Mouse (Mus musculus): ENCODE data around the gene Ccr5. TPM values are rescaled to one million over a fixed set of nuclear protein-coding genes. Genes with fewer than 3 reads are reported as not detected.

Gene Ccr5
- total and polyA plus RNA-seq, 3 experiments, result 0.86 to 2.1 (median 1.2) TPM

DNA sequence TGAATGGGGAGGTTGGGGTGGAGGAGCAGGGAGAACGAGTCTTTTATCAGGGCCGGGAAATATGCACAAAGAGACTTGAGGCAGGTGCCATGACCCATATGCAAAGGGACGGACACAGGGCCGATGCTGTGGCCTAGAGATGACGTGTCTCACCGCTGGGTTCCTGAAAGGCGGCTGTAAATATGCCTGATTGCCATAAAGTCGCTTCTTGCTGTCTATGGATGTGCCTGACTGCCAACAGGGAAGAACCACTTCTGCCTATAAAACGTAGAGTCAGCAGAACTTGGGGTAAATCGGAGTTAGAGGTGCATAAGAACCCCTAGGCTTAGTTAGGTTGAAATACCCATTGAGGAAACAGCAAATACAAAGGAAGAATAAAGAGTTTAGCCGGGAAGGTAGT lies 4.2 kb downstream of the Ccr5 start:
- dilution Hi-C loops (cut with MboI; ENCODE audit: extremely low pct_ligation_motif_present, extremely low pct_unique_long_range_greater_than_20kb, low sequenced_read_pairs), result no loop called here

DNA sequence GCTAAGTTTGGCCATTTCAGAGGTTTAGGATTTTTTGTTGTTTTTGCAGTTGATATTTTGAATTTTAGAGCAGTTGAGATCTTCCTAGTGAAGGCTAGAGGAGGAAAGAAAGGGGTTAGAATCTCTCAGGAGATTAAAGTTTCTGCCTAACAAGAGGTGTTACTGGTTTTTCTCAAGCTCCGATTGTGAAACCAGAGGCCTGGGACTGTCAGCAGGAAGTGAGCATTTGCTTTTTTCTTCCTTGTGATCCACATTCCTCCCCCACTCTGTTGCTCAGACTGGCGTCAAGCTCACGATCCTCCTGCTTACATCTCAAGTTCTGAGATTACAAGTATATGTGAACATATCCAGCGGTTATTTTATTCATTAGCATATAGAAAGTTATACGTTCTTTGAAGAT lies 5.0 kb downstream of the Ccr5 start:
- peak overlapping the region; percentile 95 for H3K9ac ChIP-seq (ENCODE audit: insufficient read depth, low read depth)
- no peaks in the 10 kb centered on the region for H3K27me3 ChIP-seq (replicated peaks)
- dilution Hi-C loops (cut with MboI; ENCODE audit: extremely low pct_ligation_motif_present, extremely low pct_unique_long_range_greater_than_20kb, low sequenced_read_pairs) (no loop called here), in situ Hi-C loops (cut with MboI; ENCODE audit: low pct_ligation_motif_present, low pct_unique_long_range_greater_than_20kb, low sequenced_read_pairs) (loop anchor here (5.0 kb wide), 1 partner anchor 89 kb away; no protein-coding TSS in a partner anchor)
- H3K4me2 ChIP-seq (ENCODE audit: insufficient read depth, low read depth, poor library complexity, severe bottlenecking), result peak overlapping the region; percentile 50
- no peak overlapping the region for H3K4me3 ChIP-seq (replicated peaks in 1 of 3; ENCODE audit: low read depth in 2 of 3, low read length in 2 of 3, poor library complexity in 1 of 3)
- no peak for DNase-seq (ENCODE audit: extremely low read depth)
- H3K27ac ChIP-seq (ENCODE audit: insufficient read depth, low read depth), result peak overlapping the region; percentile 83
- H3K9me3 ChIP-seq (replicated peaks; ENCODE audit: low read length), result no peaks in the 10 kb centered on the region
- peaks cover 0 to 41% of the 10 kb centered on the region in 2 experiments; a peak in 2 of 4 replicates for H3K4me1 ChIP-seq (ENCODE audit: control insufficient read depth in 1 of 2, insufficient read depth in 2 of 2)
- no peaks in the 10 kb centered on the region for H3K36me3 ChIP-seq (replicated peaks in 1 of 2; ENCODE audit: control insufficient read depth in 1 of 2, insufficient read depth in 1 of 2, low read length in 1 of 2)
- H3K79me2 ChIP-seq (replicated peaks; ENCODE audit: control insufficient read depth, extremely low read depth, insufficient read depth, poor library complexity, severe bottlenecking), result no peaks in the 10 kb centered on the region
- no peak for TF ChIP-seq PAX5 (IDR thresholded peaks at IDR 0.05; ENCODE audit: low read length)
- TF ChIP-seq USF2 (conservative IDR thresholded peaks at IDR 0.05; ENCODE audit: low read depth, low read length), result no peak
- TF ChIP-seq E2F4 (IDR thresholded peaks at IDR 0.05; ENCODE audit: insufficient replicate concordance, low read depth, low read length), result no peak
- no peak for TF ChIP-seq GABPA (IDR thresholded peaks at IDR 0.05; ENCODE audit: insufficient replicate concordance, low read depth, low read length)
- TF ChIP-seq KAT2A (IDR thresholded peaks at IDR 0.05; ENCODE audit: insufficient replicate concordance, low read length), result no peak
- 0 out of 2 replicates have a peak, but pooled peaks have one; percentile 55 for TF ChIP-seq EP300 (IDR thresholded peaks at IDR 0.05; ENCODE audit: low read length)
- no peak for TF ChIP-seq HCFC1 (IDR thresholded peaks at IDR 0.05; ENCODE audit: low read depth, low read length)
- TF ChIP-seq JUND (conservative IDR thresholded peaks at IDR 0.05; ENCODE audit: low read depth, low read length), result no peak
- TF ChIP-seq IRF4 (IDR thresholded peaks at IDR 0.05; ENCODE audit: low read depth, low read length), result peak; percentile 68; the same call in 1 of the 2 replicates
- peak; percentile 58 for TF ChIP-seq ZNF384 (IDR thresholded peaks at IDR 0.05; ENCODE audit: low read depth, low read length)
- TF ChIP-seq ELF1 (IDR thresholded peaks at IDR 0.05; ENCODE audit: low read depth, low read length), result 0 out of 2 replicates have a peak, but pooled peaks have one; percentile 39
- no peak for TF ChIP-seq TCF12 (IDR thresholded peaks at IDR 0.05; ENCODE audit: low read depth, low read length)
- TF ChIP-seq MYC (IDR thresholded peaks at IDR 0.05; ENCODE audit: low read depth, low read length), result no peak
- TF ChIP-seq POLR2A (IDR thresholded peaks at IDR 0.05; ENCODE audit: low read depth, low read length), result peak; percentile 43; the same call in 1 of the 2 replicates
- no peak for TF ChIP-seq NELFE (IDR thresholded peaks at IDR 0.05; ENCODE audit: low read depth, low read length)
- TF ChIP-seq ZMIZ1 (IDR thresholded peaks at IDR 0.05; ENCODE audit: low read depth, low read length), result no peak
- peak; percentile 29; the same call in 1 of the 2 replicates for TF ChIP-seq ETS1 (conservative IDR thresholded peaks at IDR 0.05; ENCODE audit: low read depth, low read length)
- peak; percentile 39; the same call in 1 of the 2 replicates for TF ChIP-seq CHD2 (IDR thresholded peaks at IDR 0.05; ENCODE audit: low read length)

More for the DNA sequence above, 4.2 kb downstream of the Ccr5 start:
- Histone ChIP-seq H3K27ac (ENCODE audit: insufficient read depth, low read depth) (peak overlapping the region; percentile 83), H3K4me3 (replicated peaks in 1 of 3; ENCODE audit: low read depth in 2 of 3, low read length in 2 of 3, poor library complexity in 1 of 3) (no peak overlapping the region), H3K9me3 (replicated peaks; ENCODE audit: low read length) (no peaks in the 10 kb centered on the region), H3K27me3 (replicated peaks) (no peaks in the 10 kb centered on the region), H3K4me2 (ENCODE audit: insufficient read depth, low read depth, poor library complexity, severe bottlenecking) (peak overlapping the region; percentile 50), H3K36me3 (replicated peaks in 1 of 2; ENCODE audit: control insufficient read depth in 1 of 2, insufficient read depth in 1 of 2, low read length in 1 of 2) (no peaks in the 10 kb centered on the region), H3K4me1 (ENCODE audit: control insufficient read depth in 1 of 2, insufficient read depth in 2 of 2) (peaks cover 0 to 48% of the 10 kb centered on the region in 2 experiments; a peak in 2 of 4 replicates), H3K79me2 (replicated peaks; ENCODE audit: control insufficient read depth, extremely low read depth, insufficient read depth, poor library complexity, severe bottlenecking) (no peaks in the 10 kb centered on the region), H3K9ac (ENCODE audit: insufficient read depth, low read depth) (peak overlapping the region; percentile 95)
- no peak for TF ChIP-seq USF2 (conservative IDR thresholded peaks at IDR 0.05; ENCODE audit: low read depth, low read length)
- no peak for TF ChIP-seq JUN (IDR thresholded peaks at IDR 0.05; ENCODE audit: insufficient read depth, low read depth, low read length)
- no peak for TF ChIP-seq MEF2A (IDR thresholded peaks at IDR 0.05; ENCODE audit: borderline replicate concordance, low read depth, low read length)
- TF ChIP-seq KAT2A (IDR thresholded peaks at IDR 0.05; ENCODE audit: insufficient replicate concordance, low read length), result no peak
- no peak for TF ChIP-seq RAD21 (IDR thresholded peaks at IDR 0.05; ENCODE audit: low read depth, low read length)
- TF ChIP-seq IRF4 (IDR thresholded peaks at IDR 0.05; ENCODE audit: low read depth, low read length), result no peak
- no peak for TF ChIP-seq SIN3A (IDR thresholded peaks at IDR 0.05; ENCODE audit: low read length)
- no peak for TF ChIP-seq CHD1 (IDR thresholded peaks at IDR 0.05; ENCODE audit: low read depth, low read length)
- no peak for TF ChIP-seq RCOR1 (conservative IDR thresholded peaks at IDR 0.05; ENCODE audit: low read depth, low read length)
- no peak for TF ChIP-seq POLR2AphosphoS2 (IDR thresholded peaks at IDR 0.05; ENCODE audit: low read depth, low read length)
- no peak for TF ChIP-seq E2F4 (IDR thresholded peaks at IDR 0.05; ENCODE audit: insufficient replicate concordance, low read depth, low read length)
- TF ChIP-seq TCF12 (IDR thresholded peaks at IDR 0.05; ENCODE audit: low read depth, low read length), result 0 out of 2 replicates have a peak, but pooled peaks have one; percentile 46
- TF ChIP-seq HCFC1 (IDR thresholded peaks at IDR 0.05; ENCODE audit: low read depth, low read length), result peak; percentile 73
- no peak for TF ChIP-seq UBTF (IDR thresholded peaks at IDR 0.05; ENCODE audit: low read depth, low read length)
- peak; percentile 82 for TF ChIP-seq TBP (conservative IDR thresholded peaks at IDR 0.05; ENCODE audit: low read depth, low read length)
- no peak for TF ChIP-seq PAX5 (IDR thresholded peaks at IDR 0.05; ENCODE audit: low read length)
- no peak for TF ChIP-seq MAZ (IDR thresholded peaks at IDR 0.05; ENCODE audit: low read depth, low read length)
- TF ChIP-seq ELF1 (IDR thresholded peaks at IDR 0.05; ENCODE audit: low read depth, low read length), result peak; percentile 61
- TF ChIP-seq MAX (IDR thresholded peaks at IDR 0.05; ENCODE audit: low read length), result peak; percentile 96
- no peak for TF ChIP-seq USF1 (IDR thresholded peaks at IDR 0.05; ENCODE audit: low read depth, low read length)
- TF ChIP-seq GABPA (IDR thresholded peaks at IDR 0.05; ENCODE audit: insufficient replicate concordance, low read depth, low read length), result no peak
- no peak for TF ChIP-seq EP300 (IDR thresholded peaks at IDR 0.05; ENCODE audit: low read length)
- TF ChIP-seq CHD2 (IDR thresholded peaks at IDR 0.05; ENCODE audit: low read length), result no peak
- no peak for TF ChIP-seq NELFE (IDR thresholded peaks at IDR 0.05; ENCODE audit: low read depth, low read length)
- no peak for TF ChIP-seq ZKSCAN1 (IDR thresholded peaks at IDR 0.05; ENCODE audit: borderline replicate concordance, low read depth, low read length)
- TF ChIP-seq POLR2A (IDR thresholded peaks at IDR 0.05; ENCODE audit: low read depth, low read length), result peak; percentile 60
- TF ChIP-seq MAFK (IDR thresholded peaks at IDR 0.05; ENCODE audit: insufficient replicate concordance, low read length), result peak; percentile 92
- TF ChIP-seq SMC3 (IDR thresholded peaks at IDR 0.05; ENCODE audit: low read depth, low read length), result no peak
- peak; percentile 26; the same call in 1 of the 2 replicates for TF ChIP-seq BHLHE40 (IDR thresholded peaks at IDR 0.05; ENCODE audit: low read depth, low read length)
- TF ChIP-seq ETS1 (conservative IDR thresholded peaks at IDR 0.05; ENCODE audit: low read depth, low read length), result no peak
- TF ChIP-seq ZNF384 (IDR thresholded peaks at IDR 0.05; ENCODE audit: low read depth, low read length), result no peak
- no peak for TF ChIP-seq JUND (conservative IDR thresholded peaks at IDR 0.05; ENCODE audit: low read depth, low read length)
- no peak for TF ChIP-seq MXI1 (IDR thresholded peaks at IDR 0.05; ENCODE audit: low read depth, low read length)
- no peak for TF ChIP-seq ZC3H11A (IDR thresholded peaks at IDR 0.05; ENCODE audit: low read depth, low read length)
- no peak for TF ChIP-seq CTCF (conservative IDR thresholded peaks at IDR 0.05 in 1 of 2, IDR thresholded peaks at IDR 0.05 in 1 of 2; ENCODE audit: low read depth in 2 of 2, low read length in 2 of 2)
- no peak for TF ChIP-seq NRF1 (IDR thresholded peaks at IDR 0.05; ENCODE audit: low read depth, low read length)
- TF ChIP-seq MYC (IDR thresholded peaks at IDR 0.05; ENCODE audit: low read depth, low read length), result peak; percentile 32; the same call in 1 of the 2 replicates
- TF ChIP-seq ZMIZ1 (IDR thresholded peaks at IDR 0.05; ENCODE audit: low read depth, low read length), result no peak
- DNase-seq (ENCODE audit: extremely low read depth), result no peak
- in situ Hi-C loops (cut with MboI; ENCODE audit: low pct_ligation_motif_present, low pct_unique_long_range_greater_than_20kb, low sequenced_read_pairs), result loop anchor here (5.0 kb wide), 1 partner anchor 88 kb away; no protein-coding TSS in a partner anchor
